Mouse (Mus musculus): ENCODE results near the gene Mipol1.
"Not testable (repeated sequence)": the region's sequence is repeated elsewhere in the genome, so short reads cannot be mapped to it uniquely, and the experiment has no call there.

Gene Mipol1

GRCm38 (mm10) chr12:57424902-57425301, 194.7 kb downstream of the Mipol1 start:
- no peak for DNase-seq (ENCODE audit: low spot score in 2 of 2)

- DNase-seq (ENCODE audit: low spot score in 2 of 2), result no peak
These were observed 198.0 kb downstream of the Mipol1 start for GRCm38 (mm10) chr12:57428243-57428642.

DNA sequence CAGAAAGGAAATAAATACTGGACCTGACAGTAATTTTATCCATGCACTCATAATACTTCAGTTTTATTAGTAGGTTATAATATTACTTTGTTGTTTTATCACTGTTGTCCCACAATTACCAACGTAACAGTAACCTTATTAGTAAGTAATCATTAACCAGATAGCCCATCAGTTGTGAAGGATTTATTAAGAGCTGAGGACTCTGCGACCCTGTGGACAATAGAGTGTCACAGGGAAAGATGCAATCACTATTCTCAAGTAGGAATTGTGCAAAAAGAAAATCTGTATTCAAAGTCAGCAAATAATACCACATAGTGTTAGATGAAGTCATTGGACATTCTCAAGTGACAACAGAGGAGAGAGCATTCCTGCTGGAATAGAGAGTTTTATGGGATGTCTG, 198.5 kb downstream of the Mipol1 start:
- DNase-seq (ENCODE audit: low spot score in 2 of 2), result no peak

DNA sequence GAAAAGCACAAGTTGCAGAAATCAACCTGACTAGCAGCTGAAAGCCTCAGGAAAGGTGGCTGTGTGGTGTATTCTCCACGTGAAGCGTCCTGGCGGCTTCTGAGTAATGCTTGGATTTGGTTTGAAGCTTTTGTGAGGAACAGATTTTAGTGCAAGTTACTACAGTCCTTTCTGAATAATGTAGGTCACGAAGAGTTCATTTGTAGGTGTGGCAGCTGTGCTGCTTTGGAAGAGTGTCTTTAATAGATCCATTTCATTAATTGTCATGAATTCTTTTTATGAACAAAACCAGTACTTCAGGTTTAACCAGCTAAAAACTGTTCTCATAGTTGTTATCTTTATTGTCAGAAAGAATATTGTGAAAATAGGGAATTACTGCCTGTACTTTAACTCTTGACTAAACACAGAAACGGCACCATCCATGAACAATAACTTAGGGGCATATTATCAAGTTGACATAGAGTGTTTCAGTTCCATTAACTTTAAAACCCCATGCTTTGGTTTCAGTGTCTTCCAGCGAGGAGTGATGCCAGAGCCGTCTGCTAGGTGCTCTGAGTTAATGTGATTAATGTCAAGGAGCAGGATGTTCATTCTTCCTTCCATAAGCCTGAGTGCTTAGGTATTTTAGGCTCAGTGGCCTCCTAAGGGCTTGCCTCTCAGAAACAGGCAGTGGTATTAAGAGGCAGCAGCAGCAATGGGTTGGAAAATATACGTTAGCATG, 206.9 kb downstream of the Mipol1 start:
- DNase-seq (ENCODE audit: low spot score in 2 of 2), result not testable (repeated sequence)

- no peak for DNase-seq (ENCODE audit: low spot score in 2 of 2)
These were observed 214.2 kb downstream of the Mipol1 start for GRCm38 (mm10) chr12:57444281-57444903.

DNA sequence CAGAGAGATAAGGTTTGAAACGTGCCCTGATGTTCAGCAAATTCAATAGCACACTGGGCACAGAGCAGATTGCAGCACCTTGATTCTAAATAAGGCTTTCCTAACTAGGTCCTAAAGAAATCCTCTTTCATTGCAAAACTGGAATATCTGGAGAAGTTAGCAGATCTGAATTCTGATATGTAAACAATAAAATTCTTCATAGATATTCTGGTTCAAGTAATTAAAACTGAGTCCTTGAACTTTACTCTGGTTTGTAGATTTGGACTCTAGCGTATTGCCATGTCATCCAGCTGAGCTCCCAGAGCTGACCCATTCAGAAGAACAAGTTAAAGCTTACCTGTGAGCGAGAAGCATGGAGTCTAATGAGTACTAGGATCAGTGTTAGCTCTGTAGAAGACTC, 217.1 kb downstream of the Mipol1 start:
- DNase-seq (ENCODE audit: low spot score in 2 of 2), result no peak

GRCm38 (mm10) chr12:57449299-57449698, 219.1 kb downstream of the Mipol1 start:
- DNase-seq (ENCODE audit: low spot score in 2 of 2), result no peak

- DNase-seq (ENCODE audit: low spot score in 2 of 2), result no peak
These were observed 219.9 kb downstream of the Mipol1 start for GRCm38 (mm10) chr12:57450017-57450583.

GRCm38 (mm10) chr12:57456911-57457310, 226.7 kb downstream of the Mipol1 start:
- no peak for DNase-seq (ENCODE audit: low spot score in 2 of 2)

GRCm38 (mm10) chr12:57457339-57457738, 227.1 kb downstream of the Mipol1 start:
- no peak for DNase-seq (ENCODE audit: low spot score in 2 of 2)

GRCm38 (mm10) chr12:57464520-57465334, 234.5 kb downstream of the Mipol1 start:
- DNase-seq (ENCODE audit: low spot score in 2 of 2), result no peak

DNA sequence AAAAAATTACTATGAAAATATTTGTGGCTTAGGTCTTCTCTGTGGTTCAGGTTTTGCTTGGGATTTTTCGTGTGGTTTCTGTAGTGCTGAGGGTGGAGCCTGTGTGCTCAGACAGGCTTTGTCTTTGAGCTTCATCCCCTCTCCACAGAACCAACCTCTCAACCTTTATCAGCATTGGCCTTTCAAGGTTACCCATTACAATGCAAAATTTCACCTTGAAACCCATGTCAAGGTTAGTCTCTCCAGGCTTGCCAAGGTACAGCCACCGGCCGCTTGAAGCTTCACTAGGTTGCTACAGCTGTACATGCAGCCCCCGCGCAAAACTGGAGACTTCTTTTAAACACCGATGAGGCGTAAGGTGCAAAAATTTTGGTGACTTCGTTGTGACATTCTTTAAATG, 241.6 kb downstream of the Mipol1 start:
- no peak for DNase-seq (ENCODE audit: low spot score in 2 of 2)

- DNase-seq (ENCODE audit: low spot score in 2 of 2), result no peak
These were observed 246.6 kb downstream of the Mipol1 start for GRCm38 (mm10) chr12:57476876-57477275.

- no peak for DNase-seq (ENCODE audit: low spot score in 2 of 2)
These were observed 251.6 kb downstream of the Mipol1 start for GRCm38 (mm10) chr12:57481823-57482222.

DNA sequence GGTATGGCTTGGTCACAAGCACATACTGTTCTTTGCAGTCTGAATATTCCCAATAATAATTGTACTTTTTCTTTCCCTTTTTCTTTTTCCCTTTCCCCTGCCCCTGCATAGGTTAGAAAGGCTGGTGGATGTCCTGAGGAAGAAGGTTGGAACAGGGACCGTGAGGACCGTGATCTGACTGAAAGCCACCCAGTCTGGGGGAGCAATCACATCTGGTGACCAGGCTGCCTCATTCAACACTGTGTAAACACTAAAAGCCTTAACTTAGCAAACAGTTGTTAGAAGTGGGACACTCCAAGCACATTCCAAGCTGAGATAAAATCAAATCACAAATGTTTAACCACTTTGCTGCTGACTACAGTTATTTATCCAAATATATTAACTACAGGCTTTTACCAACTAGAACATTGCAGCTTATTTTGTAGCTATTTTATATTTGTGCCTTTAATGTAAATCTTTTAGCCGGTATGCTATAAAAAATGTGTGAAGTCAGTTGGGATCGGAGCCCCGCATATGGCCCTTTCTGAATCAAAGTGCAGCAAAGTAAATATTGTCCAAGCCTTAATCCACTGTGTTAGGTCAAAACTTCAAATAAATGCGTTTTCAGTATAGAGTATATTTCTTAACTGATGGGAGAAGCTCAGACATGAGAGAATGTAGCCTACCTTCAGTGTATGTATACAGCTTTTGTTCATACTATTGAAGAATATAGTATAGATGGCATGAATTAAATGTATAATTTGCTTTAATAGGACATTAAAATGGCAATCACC, 266.3 kb downstream of the Mipol1 start:
- DNase-seq (ENCODE audit: low spot score in 2 of 2), result no peak

GRCm38 (mm10) chr12:57500246-57500645, 270.0 kb downstream of the Mipol1 start:
- DNase-seq (ENCODE audit: low spot score in 2 of 2), result no peak

- DNase-seq (ENCODE audit: low spot score in 2 of 2), result no peak
These were observed 275.1 kb downstream of the Mipol1 start for GRCm38 (mm10) chr12:57505329-57505728.

DNA sequence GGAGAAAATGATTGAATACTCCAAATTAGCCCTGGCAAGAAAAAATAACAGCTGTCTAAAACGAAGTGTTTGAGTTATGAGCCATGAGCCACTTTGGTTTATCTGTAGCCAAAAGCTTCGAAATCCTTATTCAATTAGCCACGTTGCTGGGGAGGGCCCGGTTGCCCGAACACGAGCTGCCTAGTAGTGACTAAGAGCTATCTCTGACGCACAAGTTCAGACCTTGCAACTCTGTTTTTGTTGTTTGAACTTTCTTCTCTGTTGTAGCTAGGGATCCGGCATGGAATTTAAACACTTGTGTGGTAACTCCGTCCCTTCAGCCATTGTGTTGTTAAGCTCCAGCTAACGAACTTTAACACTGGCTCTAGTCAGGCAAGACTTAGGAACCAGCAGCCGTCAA, 278.7 kb downstream of the Mipol1 start:
- DNase-seq (ENCODE audit: low spot score in 2 of 2), result no peak

DNA sequence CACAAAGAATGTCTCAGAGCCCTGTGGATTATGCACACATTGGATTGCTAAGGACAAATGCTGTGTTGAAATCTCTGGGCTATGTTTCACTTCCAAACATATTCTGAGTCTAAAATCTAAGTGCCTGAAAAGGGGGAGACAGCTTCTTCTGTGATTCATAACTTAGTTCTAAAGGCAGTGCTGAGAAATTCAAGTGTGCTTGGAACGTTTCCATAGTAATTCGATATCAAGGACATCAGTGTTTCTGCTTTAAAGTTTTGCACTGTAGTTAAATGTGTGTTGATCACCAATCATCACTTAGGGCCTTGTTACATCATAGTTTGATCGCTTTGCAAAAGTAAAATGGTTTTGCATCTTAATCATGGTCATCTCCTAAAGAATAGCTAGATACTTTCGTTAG, 279.5 kb downstream of the Mipol1 start:
- no peak for DNase-seq (ENCODE audit: low spot score in 2 of 2)

DNA sequence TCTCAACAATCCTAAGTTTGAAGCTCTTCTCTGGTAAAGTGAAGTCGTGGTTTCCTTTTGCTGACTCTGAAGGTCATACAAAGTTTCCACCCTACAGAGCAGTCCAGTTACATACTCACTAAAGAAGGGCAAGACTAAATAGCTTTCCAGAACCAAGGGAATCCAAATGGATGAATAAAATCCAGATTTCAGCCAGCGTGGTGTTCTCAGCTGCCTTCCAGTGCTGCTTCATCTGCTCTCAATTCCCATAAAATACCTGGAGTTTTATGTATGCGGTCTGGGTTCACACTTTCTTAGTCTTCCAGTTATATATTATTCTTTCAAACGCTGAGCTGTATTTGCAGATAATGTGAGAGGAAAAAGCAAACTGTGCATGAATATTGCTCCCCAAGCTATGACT, 280.9 kb downstream of the Mipol1 start:
- DNase-seq (ENCODE audit: low spot score in 2 of 2), result no peak

GRCm38 (mm10) chr12:57511560-57511959, 281.3 kb downstream of the Mipol1 start:
- DNase-seq (ENCODE audit: low spot score in 2 of 2), result no peak

DNA sequence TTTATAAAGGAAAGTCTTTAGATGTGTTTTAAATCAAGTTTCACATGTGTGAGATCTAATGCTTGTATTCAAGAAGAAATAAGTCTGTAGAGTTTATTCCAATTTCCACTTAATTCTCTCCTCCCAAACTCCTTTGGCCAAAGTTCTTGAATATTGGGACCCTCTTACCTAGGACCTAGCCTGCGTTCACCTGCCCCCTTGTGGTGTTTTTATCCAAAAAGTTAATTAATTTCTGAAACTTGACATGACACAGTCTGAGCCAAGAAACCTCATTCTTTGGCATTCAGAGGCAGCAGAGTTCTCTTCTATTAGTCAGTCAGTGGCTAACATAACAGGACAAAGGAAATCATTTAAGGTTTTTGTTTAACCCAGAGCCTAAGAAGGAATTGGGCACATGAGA, 284.3 kb downstream of the Mipol1 start:
- no peak for DNase-seq (ENCODE audit: low spot score in 2 of 2)

Data from right cerebral cortex, postnatal 10 days (tissue).